Mouse (Mus musculus) adrenal gland, postnatal 25 days (tissue): Measurements from ENCODE around the gene Bok. TPM values are rescaled to one million over a fixed set of nuclear protein-coding genes. Genes with fewer than 3 reads are reported as not detected.
A peak's percentile ranks its signal among the peaks of the same experiment; 100 is the strongest.

Experiments used
- DNase-seq: peaks from one replicate; pipeline ENCODE4 v3.0.0; 2021; ENCODE audit warnings: mixed read lengths
- total RNA-seq: library from RNA; stranded (reverse); gene quantifications from 2 replicates; pipeline ENCODE4 v1.2.3, GENCODE M21; 2021

Bok gene
- total RNA-seq, 1 experiment from 2014 or later = 10.9 TPM

GRCm38 (mm10) chr1:93689901-93690496 lies 4.5 kb downstream of the Bok start:
- DNase-seq = no peak

- no peak for DNase-seq
Measured at GRCm38 (mm10) chr1:93691106-93691505, 5.6 kb downstream of the Bok start.

GRCm38 (mm10) chr1:93691786-93692357 lies 6.4 kb downstream of the Bok start:
- DNase-seq = no peak

- no peak for DNase-seq
Measured at GRCm38 (mm10) chr1:93692773-93693172, 7.3 kb downstream of the Bok start.

GRCm38 (mm10) chr1:93693502-93693901 lies 8.0 kb downstream of the Bok start:
- DNase-seq = no peak

- DNase-seq = no peak
Measured at GRCm38 (mm10) chr1:93693943-93694342, 8.5 kb downstream of the Bok start.

GRCm38 (mm10) chr1:93694966-93695365 lies 9.5 kb downstream of the Bok start:
- DNase-seq = peak; percentile 63

GRCm38 (mm10) chr1:93697317-93697716 lies 11.9 kb downstream of the Bok start:
- DNase-seq = no peak

GRCm38 (mm10) chr1:93699159-93699558 lies 13.7 kb downstream of the Bok start:
- DNase-seq = no peak

GRCm38 (mm10) chr1:93702106-93702505 lies 16.6 kb downstream of the Bok start:
- no peak for DNase-seq

- DNase-seq = no peak
Measured at GRCm38 (mm10) chr1:93703472-93704048, 18.1 kb downstream of the Bok start.

- DNase-seq = no peak
Measured at GRCm38 (mm10) chr1:93704341-93704740, 18.9 kb downstream of the Bok start.

GRCm38 (mm10) chr1:93705389-93705788 lies 19.9 kb downstream of the Bok start:
- no peak for DNase-seq

GRCm38 (mm10) chr1:93716166-93716565 lies 30.7 kb downstream of the Bok start:
- DNase-seq = no peak

- DNase-seq = no peak
Measured at GRCm38 (mm10) chr1:93721557-93721956, 36.1 kb downstream of the Bok start.

GRCm38 (mm10) chr1:93724623-93725022 lies 39.2 kb downstream of the Bok start:
- no peak for DNase-seq

- peak; percentile 38 for DNase-seq
Measured at GRCm38 (mm10) chr1:93725665-93726064, 40.2 kb downstream of the Bok start.

- peak; percentile 23 for DNase-seq
Measured at GRCm38 (mm10) chr1:93726116-93726515, 40.7 kb downstream of the Bok start.

- DNase-seq = peak; percentile 74
Measured at GRCm38 (mm10) chr1:93726974-93727373, 41.5 kb downstream of the Bok start.

- no peak for DNase-seq
Measured at GRCm38 (mm10) chr1:93731103-93731502, 45.6 kb downstream of the Bok start.

GRCm38 (mm10) chr1:93731880-93732281 lies 46.4 kb downstream of the Bok start:
- no peak for DNase-seq

GRCm38 (mm10) chr1:93735859-93736258 lies 50.4 kb downstream of the Bok start:
- DNase-seq = no peak

GRCm38 (mm10) chr1:93737711-93738110 lies 52.3 kb downstream of the Bok start:
- no peak for DNase-seq

GRCm38 (mm10) chr1:93740671-93741070 lies 55.2 kb downstream of the Bok start:
- DNase-seq = no peak
